Mouse (Mus musculus) embryonic fibroblast, embryonic 13.5 days (primary cell): ENCODE data around the gene Zfr2.

Experiments used
- CTCF ChIP-seq: IDR thresholded peaks from 2 replicates; pipeline ENCODE4 v1.5.1; 2011; ENCODE audit warnings: mild to moderate bottlenecking, control low read depth, low read length, moderate library complexity, borderline replicate concordance; ENCODE audit not compliant: insufficient read depth
- POLR2A ChIP-seq: IDR thresholded peaks from 2 replicates; pipeline ENCODE4 v1.6.1; 2011; ENCODE audit warnings: low read depth, mild to moderate bottlenecking, control low read depth, low read length, moderate library complexity

DNA sequence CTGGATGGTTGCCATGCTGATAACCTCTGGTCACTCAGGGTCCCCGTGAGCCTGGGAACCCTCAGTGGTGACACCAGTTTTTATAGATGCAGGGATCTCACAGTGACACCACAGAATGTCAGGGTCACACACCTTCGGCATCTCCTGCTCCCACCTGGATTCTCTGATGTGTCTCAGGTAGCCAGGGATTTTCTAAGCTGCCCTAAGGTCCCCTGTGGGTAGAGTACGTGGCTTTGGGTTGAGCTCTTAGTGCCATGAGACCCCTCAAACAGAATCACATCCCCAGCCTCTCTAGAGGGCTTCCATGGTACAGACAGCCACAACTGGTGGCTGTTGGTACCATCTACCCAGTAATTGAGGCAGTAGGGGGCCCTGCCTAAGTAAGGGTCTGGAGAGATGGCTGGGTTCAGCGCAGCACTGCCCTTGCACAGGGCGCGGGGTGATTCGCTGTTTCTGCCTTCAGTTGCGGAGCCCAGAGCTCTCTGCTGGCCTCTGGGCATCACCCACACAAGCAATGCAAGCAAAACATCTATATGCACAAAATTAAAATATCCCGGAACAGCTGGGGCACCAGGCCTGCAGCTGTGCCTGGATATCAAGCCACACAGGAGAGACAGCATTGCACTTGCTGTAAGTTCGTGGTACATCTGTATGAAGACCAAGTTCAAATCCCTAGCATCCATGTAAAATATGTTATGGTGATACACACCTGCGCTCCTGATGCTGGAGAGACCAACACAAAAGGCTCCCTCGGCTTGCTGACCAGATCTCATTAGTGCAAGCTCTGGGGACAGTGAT is 3.7 kb downstream of the Zfr2 start:
- TF ChIP-seq CTCF: no peak
- TF ChIP-seq POLR2A: no peak
